Comparison of ENCODE assay signal across 22 mouse cellular contexts in the genomic region with DNA sequence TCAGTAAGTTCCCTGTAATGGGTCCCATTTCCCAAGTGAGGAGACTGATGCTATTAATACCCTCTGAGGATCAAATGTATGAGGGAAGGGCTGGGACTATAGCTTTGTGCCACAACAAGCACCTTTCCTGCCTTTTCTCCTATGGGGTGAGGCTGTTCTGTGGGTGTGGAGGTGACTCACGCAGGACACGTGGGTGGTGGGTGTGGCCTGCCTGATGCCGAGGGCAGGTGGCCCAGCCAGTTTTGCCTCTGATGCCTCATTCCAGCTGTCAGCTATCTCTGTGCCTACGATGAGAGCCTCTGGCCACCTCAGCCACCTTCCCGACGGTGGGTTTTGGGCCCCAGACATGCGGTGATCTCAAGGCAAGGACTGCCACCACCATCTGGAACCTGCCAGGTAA. TPM values are rescaled to one million over a fixed set of nuclear protein-coding genes. Genes with fewer than 3 reads are reported as not detected.
DNase-seq lines count a peak whose midpoint lies in the region; ATAC-seq lines count a peak whose summit lies in the region.
"Had no signal": no experiment of that assay in that cellular context is flagged by ENCODE, and none has a peak within 500 bp of the region (broad histone marks: within the 10 kb centered on the region; RNA-seq: fewer than 3 reads in every experiment).

A gene (plus strand): TSS at position 122 of the 400 bp plus-strand sequence.

- H3K4me3 ChIP-seq in stomach, embryonic 14.5 days (ENCODE audit: low read depth, low read length) = no peak within 1 kb of the TSS
- H3K4me3 ChIP-seq: forebrain, embryonic 13.5 days; heart, embryonic 12.5 days had no signal

- no peaks in the 10 kb centered on the region for H3K27me3 ChIP-seq in stomach, embryonic 14.5 days (ENCODE audit: control insufficient read depth, insufficient read depth, low read length)
- H3K27me3 ChIP-seq: forebrain, embryonic 13.5 days; Patski had no signal

- ATAC-seq in stomach, embryonic 14.5 days (ENCODE audit: insufficient number of reproducible peaks, insufficient read depth, low FRiP score, low read depth) = 0 out of 2 replicates have a peak, but pooled peaks have one; percentile 63
- ATAC-seq: activated CD4-positive, CD25-positive, alpha-beta regulatory T cell, adult 4 months; forebrain, embryonic 13.5 days; hindbrain, embryonic 16.5 days; Patski had no signal

- no peak within 1 kb of the TSS for H3K9ac ChIP-seq in stomach, embryonic 14.5 days (replicated peaks; ENCODE audit: low read depth, low read length)
- H3K9ac ChIP-seq: forebrain, embryonic 13.5 days; heart, embryonic 12.5 days had no signal

- peak; percentile 30 for DNase-seq in 3134 (ENCODE audit: extremely low read depth, insufficient read length, low spot score)
- DNase-seq in 3T3-L1 (ENCODE audit: low read depth, low spot score) = peak; percentile 26
- peak; percentile 7 for DNase-seq in induced T-regulatory cell, adult 2 months (ENCODE audit: low read depth)
- DNase-seq in cerebellum, adult 11 months = no peak
- no peak for DNase-seq in natural killer cell, adult 2 months (ENCODE audit: low spot score in 2 of 2)
- DNase-seq in right cerebral cortex, postnatal 25 days = no peak
- DNase-seq: adrenal gland, postnatal 25 days; cerebellum, postnatal 10 days; heart, postnatal 36 days; kidney, adult 8-10 months; kidney, postnatal 36 days; lung, adult 18-20 months; lung, postnatal 36 days; right cerebral cortex, postnatal 4 days; thymus, postnatal 14 days had no signal

- no peak within 1 kb of the TSS for H3K4me2 ChIP-seq in stomach, embryonic 14.5 days (replicated peaks; ENCODE audit: low read depth, low read length)
- H3K4me2 ChIP-seq: forebrain, embryonic 13.5 days; heart, embryonic 12.5 days; midbrain, embryonic 11.5 days had no signal

- no peaks in the 10 kb centered on the region for H3K4me1 ChIP-seq in stomach, embryonic 14.5 days (ENCODE audit: control insufficient read depth, insufficient read depth, low read length)
- H3K4me1 ChIP-seq: forebrain, embryonic 13.5 days had no signal

- H3K36me3 ChIP-seq in stomach, embryonic 14.5 days (ENCODE audit: control insufficient read depth, insufficient read depth, low read length) = no peaks in the 10 kb centered on the region
- H3K36me3 ChIP-seq: heart, embryonic 12.5 days had no signal

- H3K9me3 ChIP-seq in stomach, embryonic 14.5 days (ENCODE audit: control insufficient read depth, low read depth, low read length) = no peaks in the 10 kb centered on the region
- H3K9me3 ChIP-seq: forebrain, embryonic 13.5 days; heart, embryonic 12.5 days had no signal

- no peak within 1 kb of the TSS for H3K27ac ChIP-seq in stomach, embryonic 14.5 days (ENCODE audit: low read length)
- H3K27ac ChIP-seq: forebrain, embryonic 13.5 days had no signal

- WGBS in stomach, embryonic 14.5 days = 66% methylated on average over 7 of the region's 7 CpGs

RNA-seq across cellular contexts. Expression of the gene that starts here (rescaled TPM):
- 0.12 and 0.42 TPM in 2 replicates for polyA plus RNA-seq in stomach, embryonic 14.5 days (2014; fragmentation: Nextera tagmentation; extraction: Ambion mirVana)

Comparison
In these comparisons a context has a peak if more than half of its experiments do, and no peak if none do; other contexts are left out.
1. Peak in ATAC-seq in stomach, embryonic 14.5 days; RNA of the gene not detected or under 1 TPM.
2. DNase-seq: peak in 3134 (single experiment), 3T3-L1 (single experiment) and induced T-regulatory cell, adult 2 months (single experiment); none in cerebellum, adult 11 months (single experiment), natural killer cell, adult 2 months (0 of 2) and right cerebral cortex, postnatal 25 days (single experiment).